Mouse (Mus musculus) bone marrow macrophage, adult 2 months (primary cell): ENCODE measurements around the gene Tbc1d5.

Experiments used
- CTCF ChIP-seq: IDR thresholded peaks from 2 replicates; pipeline ENCODE4 v1.5.1; 2012; ENCODE audit warnings: low read depth, mild to moderate bottlenecking, low read length, moderate library complexity
- POLR2A ChIP-seq: IDR thresholded peaks from 2 replicates; pipeline ENCODE4 v1.6.1; 2012; ENCODE audit warnings: mild to moderate bottlenecking, low read depth, low read length, borderline replicate concordance

GRCm38 (mm10) chr17:50922308-50922707, 256.8 kb downstream of the Tbc1d5 start:
- TF ChIP-seq POLR2A (no peak), CTCF (no peak)
